Mouse (Mus musculus) liver, embryonic 14.5 days (tissue): Measurements from ENCODE around the gene Add1. TPM values are rescaled to one million over a fixed set of nuclear protein-coding genes. Genes with fewer than 3 reads are reported as not detected.

Experiments
- ATAC-seq: fragments of 200-750 bp; cut with Nextera tagmentation; 2 replicates; pipeline ENCODE4 v1.8.0; 2017; ENCODE audit warnings: moderate number of reproducible peaks, mild to moderate bottlenecking, moderate library complexity; ENCODE audit not compliant: insufficient read depth
- DNase-seq, 3 experiments: peaks; one replicate each; pipeline ENCODE4 v3.0.0-alpha.2; 2012 to 2013; ENCODE audit warnings: low read depth in 3 of 3, low spot score in 3 of 3
- H3K27ac ChIP-seq: fragments of 300-500 bp; sonication (generic); 2 replicates; pipeline ENCODE4 v1.5.1; 2014; ENCODE audit warnings: moderate library complexity, mild to moderate bottlenecking, control low read depth, inconsistent platforms
- H3K27me3 ChIP-seq: fragments of 300-500 bp; sonication (generic); 2 replicates; pipeline ENCODE4 v1.6.1; 2014; ENCODE audit warnings: mild to moderate bottlenecking, low read length, moderate library complexity; ENCODE audit not compliant: control insufficient read depth, insufficient read depth
- H3K36me3 ChIP-seq: fragments of 300-500 bp; sonication (generic); replicated peaks from 2 replicates; pipeline ENCODE4 v1.6.1; 2014; ENCODE audit warnings: low read depth; ENCODE audit not compliant: control insufficient read depth, insufficient read depth
- H3K4me1 ChIP-seq, 2 experiments: fragments of 200-500 bp in 1 of 2; fragments of 300-500 bp in 1 of 2; sonication (generic) in 1 of 2; replicated peaks; 2 replicates each; pipeline ENCODE4 v1.6.1; 2012 to 2014; ENCODE audit warnings: antibody characterized with exemption in 1 of 2, inconsistent platforms in 1 of 2, low read length in 1 of 2; ENCODE audit not compliant: control insufficient read depth in 2 of 2, insufficient read depth in 2 of 2
- H3K4me2 ChIP-seq: fragments of 300-500 bp; sonication (generic); 2 replicates; pipeline ENCODE4 v1.6.1; 2014; ENCODE audit warnings: low read depth, mild to moderate bottlenecking, control low read depth, moderate library complexity
- H3K4me3 ChIP-seq, 2 experiments: fragments of 200-500 bp in 1 of 2; fragments of 300-500 bp in 1 of 2; sonication (generic) in 1 of 2; 2 replicates each; pipeline ENCODE4 v1.5.1; 2012 to 2014; ENCODE audit warnings: low read depth in 2 of 2, low read length in 2 of 2, mild to moderate bottlenecking in 2 of 2, control low read depth in 1 of 2, inconsistent platforms in 1 of 2, moderate library complexity in 1 of 2; ENCODE audit not compliant: insufficient read depth in 1 of 2
- H3K9ac ChIP-seq: fragments of 300-500 bp; sonication (generic); replicated peaks from 2 replicates; pipeline ENCODE4 v1.6.1; 2014; ENCODE audit warnings: mild to moderate bottlenecking, control low read depth, moderate library complexity
- H3K9me3 ChIP-seq: fragments of 300-500 bp; sonication (generic); 2 replicates; pipeline ENCODE4 v1.6.1; 2016; ENCODE audit warnings: low read length, mixed read lengths; ENCODE audit not compliant: control insufficient read depth
- CTCF ChIP-seq: IDR thresholded peaks from 2 replicates; pipeline ENCODE4 v1.5.1; 2016; ENCODE audit warnings: antibody characterized with exemption, low read depth, control low read depth
- EP300 ChIP-seq: IDR thresholded peaks from 2 replicates; pipeline ENCODE4 v1.6.1; 2016; ENCODE audit warnings: antibody characterized with exemption, low read depth
- WGBS: fragments of 180-500 bp; shearing (Covaris S2); extraction: QIAGEN DNeasy Blood & Tissue Kit; methylation state at CpG from one replicate; pipeline ENCODE4 v1.1.7; 2014; ENCODE audit not compliant: insufficient replicate concordance; 5-methylcytosine and 5-hydroxymethylcytosine counted together
- polyA plus RNA-seq, 2 experiments: library from polyadenylated mRNA; depleted of rRNA in 1 of 2; stranded (reverse) in 1 of 2; unstranded in 1 of 2; fragments of >200 nt; fragmentation: Nextera tagmentation in 1 of 2; extraction: Ambion mirVana in 1 of 2; gene quantifications; 2 replicates each; pipeline versions ENCODE4 v1.2.1 to v1.2.3; 2012 to 2014

The Add1 gene
- polyA plus RNA-seq (2012; rRNA removed) (106 and 118 TPM in 2 replicates), polyA plus RNA-seq (2014; fragmentation: Nextera tagmentation; extraction: Ambion mirVana) (113 and 137 TPM in 2 replicates)

GRCm38 (mm10) chr5:34573268-34574221 is at the start of gene Add1:
Gene Add1, plus strand, starts transcription at chr5:34573664.
- WGBS = under 1% methylated on average over 80 of the region's 84 CpGs
- H3K4me1 ChIP-seq = peaks cover 48 to 49% of the 10 kb centered on the region in 2 experiments
- peak; percentile 95 for ATAC-seq

GRCm38 (mm10) chr5:34523958-34524485 is 49.4 kb upstream of the Add1 start:
- TF ChIP-seq EP300 = no peak
- TF ChIP-seq CTCF = peak; percentile 49
- DNase-seq (no peak), ATAC-seq (no peak)
- no peaks in the 10 kb centered on the region; the same call in 1 of the 2 replicates for H3K27me3 ChIP-seq
- no peak overlapping the region for H3K9ac ChIP-seq
- no peak overlapping the region for H3K4me2 ChIP-seq
- no peaks in the 10 kb centered on the region for H3K36me3 ChIP-seq
- 45% methylated on average over 4 of the region's 4 CpGs for WGBS
- no peaks in the 10 kb centered on the region for H3K9me3 ChIP-seq
- no peak overlapping the region for H3K4me3 ChIP-seq
- peaks cover 15 to 28% of the 10 kb centered on the region in 2 experiments for H3K4me1 ChIP-seq
- H3K27ac ChIP-seq = no peak overlapping the region

More at GRCm38 (mm10) chr5:34573268-34574221, at the start of gene Add1:
- DNase-seq = peak; percentile 93 to 97 (median 94)
- Histone ChIP-seq H3K9ac (peak within 1 kb of the TSS; percentile 97), H3K36me3 (peaks cover 12% of the 10 kb centered on the region), H3K4me3 (peak within 1 kb of the TSS; percentile 89 to 93), H3K9me3 (no peaks in the 10 kb centered on the region), H3K27me3 (no peaks in the 10 kb centered on the region), H3K4me2 (peak within 1 kb of the TSS; percentile 88), H3K27ac (peak within 1 kb of the TSS; percentile 99)
- TF ChIP-seq EP300 (peak; percentile 78), CTCF (peak; percentile 5; the same call in 1 of the 2 replicates)

GRCm38 (mm10) chr5:34524511-34524910 is 49.0 kb upstream of the Add1 start:
- no peak for ATAC-seq
- no peak overlapping the region for H3K27ac ChIP-seq
- H3K4me1 ChIP-seq = peaks cover 15 to 28% of the 10 kb centered on the region in 2 experiments

GRCm38 (mm10) chr5:34525663-34526476 is 47.6 kb upstream of the Add1 start, which contains the start of gene Sh3bp2:
Gene Sh3bp2, plus strand, starts transcription at chr5:34525838.
- Histone ChIP-seq H3K4me1 (peaks cover 8 to 26% of the 10 kb centered on the region in 2 experiments), H3K9ac (peak within 1 kb of the TSS; percentile 46), H3K27ac (peak within 1 kb of the TSS; percentile 0), H3K36me3 (no peaks in the 10 kb centered on the region), H3K27me3 (no peaks in the 10 kb centered on the region; the same call in 1 of the 2 replicates), H3K4me3 (peak within 1 kb of the TSS; percentile 56 to 62), H3K9me3 (no peaks in the 10 kb centered on the region), H3K4me2 (peak within 1 kb of the TSS; percentile 59)
- TF ChIP-seq CTCF (peak; percentile 45), EP300 (no peak)
- WGBS = 1% methylated on average over 38 of the region's 38 CpGs
- ATAC-seq = peak; percentile 93
- DNase-seq = peak; percentile 83 to 87 (median 83)

More at GRCm38 (mm10) chr5:34524511-34524910, 49.0 kb upstream of the Add1 start:
- no peaks in the 10 kb centered on the region; the same call in 1 of the 2 replicates for H3K27me3 ChIP-seq
- H3K9ac ChIP-seq = no peak overlapping the region
- no peak for DNase-seq
- no peaks in the 10 kb centered on the region for H3K9me3 ChIP-seq
- no peak for TF ChIP-seq CTCF
- no peak overlapping the region for H3K4me2 ChIP-seq
- H3K4me3 ChIP-seq = no peak overlapping the region
- no peaks in the 10 kb centered on the region for H3K36me3 ChIP-seq
